Comparison of ENCODE assay signal across 7 mouse cellular contexts in the genomic region with DNA sequence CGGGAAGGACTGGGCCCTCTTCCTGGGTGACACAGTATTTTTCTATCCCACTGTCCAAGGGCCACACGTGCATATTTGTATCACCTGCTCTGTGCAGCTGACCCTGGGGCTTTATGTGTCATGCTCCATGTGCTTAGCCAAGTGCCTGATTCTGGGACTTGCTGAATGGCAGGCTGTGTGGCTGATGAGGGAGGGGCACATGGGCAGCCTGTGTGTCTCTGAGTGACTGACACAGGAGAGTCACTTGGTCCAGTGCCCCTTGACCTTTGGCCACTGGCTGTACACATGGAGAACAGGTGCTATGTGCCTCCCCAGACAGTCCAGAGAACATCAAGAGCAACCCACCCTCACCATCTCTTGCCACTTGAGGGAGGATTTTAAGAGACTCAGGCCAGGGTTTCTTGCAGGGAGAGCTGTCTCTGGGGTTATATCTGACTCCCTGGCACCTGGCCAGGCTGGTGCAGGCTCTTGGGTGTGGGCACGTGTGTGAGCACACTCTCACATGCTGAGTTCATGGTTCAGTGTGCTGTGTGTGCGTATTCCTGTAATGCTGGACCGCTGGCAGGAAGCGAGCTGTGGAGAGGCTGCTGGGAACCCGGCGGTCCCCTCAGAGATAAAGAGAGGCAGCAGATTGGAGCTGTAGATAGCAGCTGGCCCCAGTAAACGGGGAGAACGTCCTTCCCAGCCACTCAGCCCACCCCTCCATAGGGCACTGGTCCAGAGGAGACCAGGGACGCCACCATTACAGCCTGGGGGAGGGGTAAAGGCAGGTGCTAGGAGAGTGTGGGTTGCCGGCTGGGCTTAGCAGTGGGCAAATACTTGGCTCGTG. TPM values are rescaled to one million over a fixed set of nuclear protein-coding genes. Genes with fewer than 3 reads are reported as not detected.
A peak's percentile ranks its signal among the peaks of the same experiment; 100 is the strongest.
DNase-seq lines count a peak whose midpoint lies in the region; ATAC-seq and TF ChIP-seq lines count a peak whose summit lies in the region.

No protein-coding gene starts in this region.

- H3K27ac ChIP-seq in embryonic facial prominence, embryonic 10.5 days (replicated peaks), result peak overlapping the region; percentile 68
- peak overlapping the region; percentile 69 for H3K27ac ChIP-seq in hindbrain, embryonic 14.5 days
- peak overlapping the region; percentile 58 for H3K27ac ChIP-seq in stomach, postnatal 0 days (replicated peaks)

- peaks cover 59% of the 10 kb centered on the region for H3K4me1 ChIP-seq in embryonic facial prominence, embryonic 10.5 days
- H3K4me1 ChIP-seq in hindbrain, embryonic 14.5 days (replicated peaks; ENCODE audit: control insufficient read depth, insufficient read depth, low read length), result peaks cover 27% of the 10 kb centered on the region
- H3K4me1 ChIP-seq in stomach, postnatal 0 days (replicated peaks; ENCODE audit: control insufficient read depth, insufficient read depth), result peaks cover 16% of the 10 kb centered on the region

- TF ChIP-seq CTCF in stomach, postnatal 0 days (IDR thresholded peaks at IDR 0.05; ENCODE audit: low read depth), result no peak

- 34% methylated on average over 13 of the region's 13 CpGs for WGBS in embryonic facial prominence, embryonic 10.5 days
- 27% methylated on average over 13 of the region's 13 CpGs for WGBS in hindbrain, embryonic 14.5 days
- WGBS in stomach, postnatal 0 days, result 24% methylated on average over 12 of the region's 13 CpGs

- DNase-seq in spleen, adult 18-20 months, result peak; percentile 45 to 55
- DNase-seq in spleen, adult 12 weeks (ENCODE audit: low spot score), result no peak
- DNase-seq in embryonic facial prominence, embryonic 10.5 days (ENCODE audit: low spot score), result no peak
- DNase-seq in hindbrain, embryonic 14.5 days (ENCODE audit: low spot score), result peak; percentile 54
- peak; percentile 27 to 44 for DNase-seq in layer of hippocampus, postnatal 36 days
- peak; percentile 81 for DNase-seq in stomach, postnatal 0 days (ENCODE audit: low spot score)

- H3K4me2 ChIP-seq in hindbrain, embryonic 14.5 days (replicated peaks), result peak overlapping the region; percentile 23
- H3K4me2 ChIP-seq in stomach, postnatal 0 days (replicated peaks; ENCODE audit: low read depth), result peak overlapping the region; percentile 32

- peak overlapping the region; percentile 14; the same call in 1 of the 2 replicates for H3K4me3 ChIP-seq in embryonic facial prominence, embryonic 10.5 days
- no peak overlapping the region for H3K4me3 ChIP-seq in hindbrain, embryonic 14.5 days (replicated peaks; ENCODE audit: low read length)
- no peak overlapping the region for H3K4me3 ChIP-seq in stomach, postnatal 0 days (ENCODE audit: low read depth, low read length)

- ATAC-seq in hindbrain, embryonic 14.5 days (ENCODE audit: low FRiP score), result peak; percentile 75
- ATAC-seq in megakaryocyte progenitor cell, adult 5-6 weeks (replicated peaks; ENCODE audit: poor library complexity), result peak; percentile 66
- ATAC-seq in stomach, postnatal 0 days (ENCODE audit: low FRiP score, low TSS enrichment), result peak; percentile 53

- peaks cover 57% of the 10 kb centered on the region for H3K27me3 ChIP-seq in embryonic facial prominence, embryonic 10.5 days (replicated peaks; ENCODE audit: low read depth, poor library complexity, severe bottlenecking)
- no peaks in the 10 kb centered on the region for H3K27me3 ChIP-seq in hindbrain, embryonic 14.5 days (ENCODE audit: control insufficient read depth, insufficient read depth, low read length)
- H3K27me3 ChIP-seq in stomach, postnatal 0 days (ENCODE audit: control insufficient read depth, insufficient read depth, low read length), result no peaks in the 10 kb centered on the region

- no peak for TF ChIP-seq EP300 in stomach, postnatal 0 days (optimal IDR thresholded peaks at IDR 0.05)

- no peaks in the 10 kb centered on the region for H3K36me3 ChIP-seq in embryonic facial prominence, embryonic 10.5 days (replicated peaks)
- no peaks in the 10 kb centered on the region for H3K36me3 ChIP-seq in hindbrain, embryonic 14.5 days (replicated peaks; ENCODE audit: control insufficient read depth, insufficient read depth)
- no peaks in the 10 kb centered on the region for H3K36me3 ChIP-seq in stomach, postnatal 0 days (ENCODE audit: control insufficient read depth, insufficient read depth, low read length)

- H3K9me3 ChIP-seq in embryonic facial prominence, embryonic 10.5 days, result no peaks in the 10 kb centered on the region
- H3K9me3 ChIP-seq in hindbrain, embryonic 14.5 days (ENCODE audit: control insufficient read depth, low read length), result no peaks in the 10 kb centered on the region
- H3K9me3 ChIP-seq in stomach, postnatal 0 days (ENCODE audit: control insufficient read depth, low read length), result no peaks in the 10 kb centered on the region

- H3K9ac ChIP-seq in hindbrain, embryonic 14.5 days, result 0 out of 2 replicates have a peak overlapping the region, but pooled peaks have one; percentile 2
- H3K9ac ChIP-seq in stomach, postnatal 0 days (ENCODE audit: low read length), result peak overlapping the region; percentile 35; the same call in 1 of the 2 replicates

RNA-seq across cellular contexts. Expression of a gene that starts 4.8 kb away (rescaled TPM):
- polyA plus RNA-seq in embryonic facial prominence, embryonic 10.5 days (2016; fragmentation: Nextera tagmentation; extraction: Ambion mirVana), result 2.5 and 3.1 TPM in 2 replicates
- 2.5 and 2.6 TPM in 2 replicates for polyA plus RNA-seq in hindbrain, embryonic 14.5 days (2014; fragmentation: Nextera tagmentation; extraction: Ambion mirVana)
- total RNA-seq in layer of hippocampus, postnatal 36 days (2021), result 1 to 10 TPM; 3.0 to 3.8 TPM
- total RNA-seq in megakaryocyte progenitor cell, adult 5-6 weeks (2015), result 2.9 and 4.1 TPM in 2 replicates
- total RNA-seq in megakaryocyte progenitor cell, adult 5-6 weeks (2017), result 3.1 and 4.6 TPM in 2 replicates
- 5.7 and 6.5 TPM in 2 replicates for polyA plus RNA-seq in stomach, postnatal 0 days (2015; fragmentation: Nextera tagmentation; extraction: Ambion mirVana)

RNA-seq across cellular contexts. Expression of a gene that starts 17.6 kb away (rescaled TPM):
- polyA plus RNA-seq in embryonic facial prominence, embryonic 10.5 days (2016; fragmentation: Nextera tagmentation; extraction: Ambion mirVana), result 0.10 TPM in 1 of 2 replicates, not detected in the other
- not detected in 2 replicates for polyA plus RNA-seq in hindbrain, embryonic 14.5 days (2014; fragmentation: Nextera tagmentation; extraction: Ambion mirVana)
- under 1 TPM in 1 of 2 experiments, not detected in 1; 0.33 TPM for total RNA-seq in layer of hippocampus, postnatal 36 days (2021)
- not detected in 2 replicates for total RNA-seq in megakaryocyte progenitor cell, adult 5-6 weeks (2015)
- total RNA-seq in megakaryocyte progenitor cell, adult 5-6 weeks (2017), result not detected in 2 replicates
- not detected in 2 replicates for polyA plus RNA-seq in stomach, postnatal 0 days (2015; fragmentation: Nextera tagmentation; extraction: Ambion mirVana)

RNA-seq across cellular contexts. Expression of a gene that starts 29.1 kb away (rescaled TPM):
- 405 and 416 TPM in 2 replicates for polyA plus RNA-seq in embryonic facial prominence, embryonic 10.5 days (2016; fragmentation: Nextera tagmentation; extraction: Ambion mirVana)
- polyA plus RNA-seq in hindbrain, embryonic 14.5 days (2014; fragmentation: Nextera tagmentation; extraction: Ambion mirVana), result 35.5 and 36.3 TPM in 2 replicates
- 1 to 10 TPM in 1 of 2 experiments, under 1 TPM in 1; 0.77 to 1.4 TPM for total RNA-seq in layer of hippocampus, postnatal 36 days (2021)
- total RNA-seq in megakaryocyte progenitor cell, adult 5-6 weeks (2015), result 179 and 200 TPM in 2 replicates
- 183 and 213 TPM in 2 replicates for total RNA-seq in megakaryocyte progenitor cell, adult 5-6 weeks (2017)
- polyA plus RNA-seq in stomach, postnatal 0 days (2015; fragmentation: Nextera tagmentation; extraction: Ambion mirVana), result 67.0 and 91.7 TPM in 2 replicates

RNA-seq across cellular contexts. Expression of a gene that starts 52.2 kb away (rescaled TPM):
- 156 and 161 TPM in 2 replicates for polyA plus RNA-seq in embryonic facial prominence, embryonic 10.5 days (2016; fragmentation: Nextera tagmentation; extraction: Ambion mirVana)
- 14.4 and 16.3 TPM in 2 replicates for polyA plus RNA-seq in hindbrain, embryonic 14.5 days (2014; fragmentation: Nextera tagmentation; extraction: Ambion mirVana)
- under 1 TPM; 0.88 to 0.97 TPM for total RNA-seq in layer of hippocampus, postnatal 36 days (2021)
- 186 and 198 TPM in 2 replicates for total RNA-seq in megakaryocyte progenitor cell, adult 5-6 weeks (2015)
- total RNA-seq in megakaryocyte progenitor cell, adult 5-6 weeks (2017), result 94.8 and 108 TPM in 2 replicates
- polyA plus RNA-seq in stomach, postnatal 0 days (2015; fragmentation: Nextera tagmentation; extraction: Ambion mirVana), result 47.1 and 58.0 TPM in 2 replicates

RNA-seq across cellular contexts. Expression of a gene that starts 52.4 kb away (rescaled TPM):
- polyA plus RNA-seq in embryonic facial prominence, embryonic 10.5 days (2016; fragmentation: Nextera tagmentation; extraction: Ambion mirVana), result 3.5 and 4.8 TPM in 2 replicates
- 5.2 and 7.1 TPM in 2 replicates for polyA plus RNA-seq in hindbrain, embryonic 14.5 days (2014; fragmentation: Nextera tagmentation; extraction: Ambion mirVana)
- total RNA-seq in layer of hippocampus, postnatal 36 days (2021), result 1 to 10 TPM; 3.8 to 4.0 TPM
- total RNA-seq in megakaryocyte progenitor cell, adult 5-6 weeks (2015), result 0.85 and 1.5 TPM in 2 replicates
- total RNA-seq in megakaryocyte progenitor cell, adult 5-6 weeks (2017), result 2.6 and 3.0 TPM in 2 replicates
- polyA plus RNA-seq in stomach, postnatal 0 days (2015; fragmentation: Nextera tagmentation; extraction: Ambion mirVana), result 5.7 and 7.7 TPM in 2 replicates

Comparison
In these comparisons a context has a peak if more than half of its experiments do, and no peak if none do; other contexts are left out.
1. DNase-seq: peak in spleen, adult 18-20 months (2 of 2), hindbrain, embryonic 14.5 days (single experiment), layer of hippocampus, postnatal 36 days (2 of 2) and stomach, postnatal 0 days (single experiment); none in spleen, adult 12 weeks (single experiment) and embryonic facial prominence, embryonic 10.5 days (single experiment).
2. Peak in every context shown above with its lines, with median percentiles within 50 percentile points of each other: H3K27ac ChIP-seq and ATAC-seq.